ENCODE assay signal across 29 mouse cellular contexts in the genomic region with DNA sequence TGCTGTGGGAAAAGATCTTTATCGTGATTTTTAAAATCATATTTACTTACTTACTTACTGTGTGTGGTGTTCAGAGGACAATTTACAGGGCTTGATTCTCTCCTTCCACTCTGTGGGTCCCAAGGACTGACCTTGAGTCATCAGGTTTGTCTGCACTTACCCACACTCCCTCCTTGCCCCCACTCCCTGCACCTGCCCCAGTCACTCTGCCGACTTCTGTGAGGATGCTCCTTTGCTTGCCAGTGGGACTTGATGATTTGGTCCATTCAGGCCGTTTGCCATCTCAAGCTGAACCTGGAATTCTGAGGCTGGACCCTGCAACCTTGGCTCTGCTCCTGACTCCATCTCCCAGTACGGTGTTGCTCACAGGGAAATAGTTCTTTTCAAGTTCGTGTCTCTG.
"Had no signal": no experiment of that assay in that cellular context is flagged by ENCODE, and none has a peak within 500 bp of the region (broad histone marks: within the 10 kb centered on the region; RNA-seq: fewer than 3 reads in every experiment).

No protein-coding gene starts in this region.

- H3K27me3 ChIP-seq: limb, embryonic 12.5 days; limb, embryonic 13.5 days; limb, embryonic 15.5 days; liver, embryonic 12.5 days; liver, embryonic 13.5 days; liver, embryonic 15.5 days; lung, embryonic 15.5 days; megakaryocyte, embryonic 14.5 days; midbrain, embryonic 12.5 days; midbrain, embryonic 13.5 days; midbrain, embryonic 15.5 days; neural tube, embryonic 12.5 days had no signal

- H3K36me3 ChIP-seq: limb, embryonic 10.5 days; limb, embryonic 12.5 days; limb, embryonic 13.5 days; limb, embryonic 15.5 days; liver, embryonic 12.5 days; liver, embryonic 13.5 days; liver, embryonic 15.5 days; lung, embryonic 15.5 days; midbrain, embryonic 10.5 days; midbrain, embryonic 12.5 days; midbrain, embryonic 13.5 days; midbrain, embryonic 15.5 days; neural tube, embryonic 12.5 days had no signal

- DNase-seq: left cerebral cortex, postnatal 4 days; liver; liver, embryonic 13.5 days; liver, postnatal 0 days; lung, adult 18-20 months; lung, adult 2 months; lung, embryonic 14.5 days; lung, postnatal 10 days; lung, postnatal 14 days; lung, postnatal 36 days; lung, postnatal 4 days; midbrain, embryonic 14.5 days had no signal

- H3K4me2 ChIP-seq: limb, embryonic 12.5 days; limb, embryonic 13.5 days; limb, embryonic 15.5 days; liver, embryonic 11.5 days; liver, embryonic 12.5 days; liver, embryonic 13.5 days; liver, embryonic 15.5 days; lung, embryonic 14.5 days; lung, embryonic 15.5 days; midbrain, embryonic 11.5 days; midbrain, embryonic 12.5 days; midbrain, embryonic 13.5 days; midbrain, embryonic 15.5 days; neural tube, embryonic 12.5 days had no signal

- H3K4me3 ChIP-seq: limb, embryonic 10.5 days; limb, embryonic 12.5 days; limb, embryonic 13.5 days; limb, embryonic 15.5 days; liver, embryonic 12.5 days; liver, embryonic 13.5 days; liver, embryonic 15.5 days; lung, embryonic 15.5 days; megakaryocyte, embryonic 14.5 days; midbrain, embryonic 10.5 days; midbrain, embryonic 12.5 days; midbrain, embryonic 13.5 days; midbrain, embryonic 15.5 days; neural tube, embryonic 12.5 days had no signal

- H3K27ac ChIP-seq: limb, embryonic 10.5 days; limb, embryonic 12.5 days; limb, embryonic 13.5 days; limb, embryonic 15.5 days; liver, embryonic 12.5 days; liver, embryonic 13.5 days; liver, embryonic 14.5 days; liver, embryonic 15.5 days; lung, embryonic 15.5 days; macrophage; midbrain, embryonic 10.5 days; midbrain, embryonic 12.5 days; midbrain, embryonic 13.5 days; midbrain, embryonic 15.5 days; neural tube, embryonic 12.5 days had no signal
